Mouse (Mus musculus): ENCODE data around the gene Efna5. TPM values are rescaled to one million over a fixed set of nuclear protein-coding genes. Genes with fewer than 3 reads are reported as not detected.

The Efna5 gene
- total and polyA plus RNA-seq, 3 experiments = 0.04 to 0.23 TPM; not detected in 1

GRCm38 (mm10) chr17:62700791-62701602 lies 180.1 kb downstream of the Efna5 start:
- Histone ChIP-seq H3K4me3 (replicated peaks in 1 of 3; ENCODE audit: low read depth in 2 of 3, low read length in 2 of 3, poor library complexity in 1 of 3) (no peak overlapping the region), H3K79me2 (replicated peaks; ENCODE audit: control insufficient read depth, extremely low read depth, insufficient read depth, poor library complexity, severe bottlenecking) (no peaks in the 10 kb centered on the region), H3K9ac (ENCODE audit: insufficient read depth, low read depth) (no peak overlapping the region), H3K27me3 (replicated peaks) (no peaks in the 10 kb centered on the region), H3K36me3 (replicated peaks in 1 of 2; ENCODE audit: control insufficient read depth in 1 of 2, insufficient read depth in 1 of 2, low read length in 1 of 2) (no peaks in the 10 kb centered on the region), H3K4me2 (ENCODE audit: insufficient read depth, low read depth, poor library complexity, severe bottlenecking) (no peak overlapping the region), H3K9me3 (replicated peaks; ENCODE audit: low read length) (no peaks in the 10 kb centered on the region), H3K4me1 (ENCODE audit: control insufficient read depth in 1 of 2, insufficient read depth in 2 of 2) (no peaks in the 10 kb centered on the region), H3K27ac (ENCODE audit: insufficient read depth, low read depth) (no peak overlapping the region)
- in situ Hi-C loops (cut with MboI; ENCODE audit: low pct_ligation_motif_present, low pct_unique_long_range_greater_than_20kb, low sequenced_read_pairs) (no loop called here), dilution Hi-C loops (cut with MboI; ENCODE audit: extremely low pct_ligation_motif_present, extremely low pct_unique_long_range_greater_than_20kb, low sequenced_read_pairs) (no loop called here)
- no peak for TF ChIP-seq USF2 (conservative IDR thresholded peaks at IDR 0.05; ENCODE audit: low read depth, low read length)
- no peak for TF ChIP-seq TBP (conservative IDR thresholded peaks at IDR 0.05; ENCODE audit: low read depth, low read length)
- TF ChIP-seq MEF2A (IDR thresholded peaks at IDR 0.05; ENCODE audit: borderline replicate concordance, low read depth, low read length) = no peak
- no peak for TF ChIP-seq EP300 (IDR thresholded peaks at IDR 0.05; ENCODE audit: low read length)
- TF ChIP-seq CTCF (conservative IDR thresholded peaks at IDR 0.05 in 1 of 2, IDR thresholded peaks at IDR 0.05 in 1 of 2; ENCODE audit: low read depth in 2 of 2, low read length in 2 of 2) = no peak
- no peak for TF ChIP-seq MYC (IDR thresholded peaks at IDR 0.05; ENCODE audit: low read depth, low read length)
- TF ChIP-seq UBTF (IDR thresholded peaks at IDR 0.05; ENCODE audit: low read depth, low read length) = no peak
- TF ChIP-seq SIN3A (IDR thresholded peaks at IDR 0.05; ENCODE audit: low read length) = no peak
- no peak for TF ChIP-seq MAFK (IDR thresholded peaks at IDR 0.05; ENCODE audit: insufficient replicate concordance, low read length)
- no peak for TF ChIP-seq USF1 (IDR thresholded peaks at IDR 0.05; ENCODE audit: low read depth, low read length)
- TF ChIP-seq MXI1 (IDR thresholded peaks at IDR 0.05; ENCODE audit: low read depth, low read length) = no peak
- TF ChIP-seq KAT2A (IDR thresholded peaks at IDR 0.05; ENCODE audit: insufficient replicate concordance, low read length) = no peak
- TF ChIP-seq JUND (conservative IDR thresholded peaks at IDR 0.05; ENCODE audit: low read depth, low read length) = no peak
- no peak for TF ChIP-seq POLR2A (IDR thresholded peaks at IDR 0.05; ENCODE audit: low read depth, low read length)
- TF ChIP-seq ETS1 (conservative IDR thresholded peaks at IDR 0.05; ENCODE audit: low read depth, low read length) = no peak
- no peak for TF ChIP-seq RAD21 (IDR thresholded peaks at IDR 0.05; ENCODE audit: low read depth, low read length)
- no peak for TF ChIP-seq ELF1 (IDR thresholded peaks at IDR 0.05; ENCODE audit: low read depth, low read length)
- no peak for TF ChIP-seq ZMIZ1 (IDR thresholded peaks at IDR 0.05; ENCODE audit: low read depth, low read length)
- no peak for TF ChIP-seq POLR2AphosphoS2 (IDR thresholded peaks at IDR 0.05; ENCODE audit: low read depth, low read length)
- TF ChIP-seq PAX5 (IDR thresholded peaks at IDR 0.05; ENCODE audit: low read length) = no peak
- DNase-seq (ENCODE audit: extremely low read depth) = no peak

- DNase-seq (ENCODE audit: extremely low read depth) = no peak
- Histone ChIP-seq H3K27ac (ENCODE audit: insufficient read depth, low read depth) (no peak overlapping the region), H3K4me1 (ENCODE audit: control insufficient read depth in 1 of 2, insufficient read depth in 2 of 2) (no peaks in the 10 kb centered on the region), H3K4me2 (ENCODE audit: insufficient read depth, low read depth, poor library complexity, severe bottlenecking) (no peak overlapping the region), H3K4me3 (replicated peaks in 1 of 3; ENCODE audit: low read depth in 2 of 3, low read length in 2 of 3, poor library complexity in 1 of 3) (no peak overlapping the region), H3K27me3 (replicated peaks) (no peaks in the 10 kb centered on the region), H3K9ac (ENCODE audit: insufficient read depth, low read depth) (no peak overlapping the region), H3K79me2 (replicated peaks; ENCODE audit: control insufficient read depth, extremely low read depth, insufficient read depth, poor library complexity, severe bottlenecking) (no peaks in the 10 kb centered on the region), H3K9me3 (replicated peaks; ENCODE audit: low read length) (no peaks in the 10 kb centered on the region), H3K36me3 (replicated peaks in 1 of 2; ENCODE audit: control insufficient read depth in 1 of 2, insufficient read depth in 1 of 2, low read length in 1 of 2) (no peaks in the 10 kb centered on the region)
- dilution Hi-C loops (cut with MboI; ENCODE audit: extremely low pct_ligation_motif_present, extremely low pct_unique_long_range_greater_than_20kb, low sequenced_read_pairs) = no loop called here
- TF ChIP-seq HCFC1 (IDR thresholded peaks at IDR 0.05; ENCODE audit: low read depth, low read length) (no peak), MYC (IDR thresholded peaks at IDR 0.05; ENCODE audit: low read depth, low read length) (no peak), TBP (conservative IDR thresholded peaks at IDR 0.05; ENCODE audit: low read depth, low read length) (no peak), SMC3 (IDR thresholded peaks at IDR 0.05; ENCODE audit: low read depth, low read length) (no peak), ELF1 (IDR thresholded peaks at IDR 0.05; ENCODE audit: low read depth, low read length) (no peak), ZNF384 (IDR thresholded peaks at IDR 0.05; ENCODE audit: low read depth, low read length) (no peak), SIN3A (IDR thresholded peaks at IDR 0.05; ENCODE audit: low read length) (no peak)
- in situ Hi-C loops (cut with MboI; ENCODE audit: low pct_ligation_motif_present, low pct_unique_long_range_greater_than_20kb, low sequenced_read_pairs) = no loop called here
Measured at GRCm38 (mm10) chr17:62694958-62695437, 186.1 kb downstream of the Efna5 start.

Data from CH12.LX (cell line).